Mouse (Mus musculus): ENCODE measurements around the gene Myh7b.
A peak's percentile ranks its signal among the peaks of the same experiment; 100 is the strongest.

The Myh7b gene

DNA sequence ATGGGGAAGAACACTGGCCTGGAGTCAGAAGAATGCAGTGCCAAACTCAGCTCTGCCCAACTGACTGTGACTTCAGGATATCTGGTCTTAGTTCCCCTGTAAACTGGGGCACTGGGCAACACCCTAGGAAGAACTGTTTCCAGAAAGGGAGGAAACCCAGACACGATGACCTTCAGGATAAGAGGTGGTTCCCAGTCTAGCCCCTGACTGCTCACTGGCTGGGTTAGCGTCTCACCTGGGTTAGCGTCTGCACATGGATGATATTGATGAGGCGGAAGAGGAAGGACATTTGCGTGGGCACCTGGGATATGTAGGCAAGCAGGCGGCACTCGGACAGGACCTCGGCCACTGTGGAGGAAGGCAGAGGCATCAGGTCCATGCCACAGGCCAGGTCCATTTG is 24.9 kb downstream of the Myh7b start:
- DNase-seq = no peak

DNA sequence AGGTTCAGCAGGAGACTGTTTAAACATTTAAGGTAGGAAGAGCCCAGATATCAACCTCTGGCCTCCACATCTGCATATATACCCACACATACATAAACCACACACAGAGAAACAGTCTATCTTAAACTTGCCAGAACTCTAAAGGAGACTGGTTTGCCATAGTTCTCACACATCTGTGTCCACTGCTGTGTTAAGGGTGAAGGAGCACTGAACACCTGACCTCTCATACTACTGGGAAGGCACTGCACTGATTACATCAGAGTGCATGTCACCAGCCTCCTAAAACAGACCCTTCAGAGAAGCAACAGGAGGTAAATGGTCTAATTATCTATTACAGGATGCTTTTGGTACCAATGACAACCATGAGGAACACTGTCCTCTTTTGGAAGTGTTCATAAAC is 25.9 kb downstream of the Myh7b start:
- no peak for DNase-seq

DNA sequence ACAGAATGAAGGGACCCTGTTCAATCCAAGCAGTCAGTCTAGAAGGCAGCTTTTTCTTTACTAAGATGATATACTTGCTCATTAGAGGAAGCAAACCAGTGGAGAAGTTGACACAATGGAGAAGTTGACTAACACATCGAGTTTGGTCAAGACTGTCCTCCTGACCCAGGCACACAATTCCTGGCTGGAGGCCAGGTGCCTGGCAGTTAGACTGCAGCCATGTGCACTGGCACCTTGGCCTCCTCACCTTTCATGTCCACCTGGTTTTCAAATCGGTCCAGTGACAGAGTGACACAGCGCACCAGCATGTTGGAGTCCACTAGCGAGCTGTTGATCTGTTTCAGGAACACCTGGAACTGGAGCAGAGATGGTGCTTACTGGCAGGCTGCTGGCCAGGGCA is 26.4 kb downstream of the Myh7b start:
- DNase-seq = no peak

DNA sequence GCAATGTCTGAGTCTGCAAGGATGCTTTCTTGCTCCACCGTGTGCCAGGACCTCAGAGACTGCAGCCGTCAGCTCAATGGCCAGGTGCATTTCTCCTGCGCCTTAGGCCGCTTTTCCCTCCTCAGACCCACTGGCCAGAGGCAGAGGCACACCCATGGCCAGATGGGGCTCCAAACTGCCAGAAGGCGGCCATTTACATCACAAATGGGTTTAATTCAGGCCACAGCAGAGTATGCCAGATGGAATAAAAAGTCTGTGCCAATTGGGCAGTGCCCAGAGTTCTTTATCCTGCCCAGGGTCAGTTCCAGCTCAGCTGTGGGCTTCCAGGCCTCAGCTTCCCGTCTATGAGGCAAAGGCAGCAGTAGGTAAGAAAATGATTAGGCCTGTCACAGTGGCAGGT is 29.6 kb downstream of the Myh7b start:
- DNase-seq = no peak

- DNase-seq = peak in 1 of 2 experiments; percentile 3
These were observed 30.8 kb downstream of the Myh7b start for GRCm38 (mm10) chr2:155641540-155642472.

GRCm38 (mm10) chr2:155645746-155646145 is 34.7 kb downstream of the Myh7b start:
- DNase-seq = no peak

GRCm38 (mm10) chr2:155652618-155653017 is 41.6 kb downstream of the Myh7b start:
- DNase-seq = no peak

DNA sequence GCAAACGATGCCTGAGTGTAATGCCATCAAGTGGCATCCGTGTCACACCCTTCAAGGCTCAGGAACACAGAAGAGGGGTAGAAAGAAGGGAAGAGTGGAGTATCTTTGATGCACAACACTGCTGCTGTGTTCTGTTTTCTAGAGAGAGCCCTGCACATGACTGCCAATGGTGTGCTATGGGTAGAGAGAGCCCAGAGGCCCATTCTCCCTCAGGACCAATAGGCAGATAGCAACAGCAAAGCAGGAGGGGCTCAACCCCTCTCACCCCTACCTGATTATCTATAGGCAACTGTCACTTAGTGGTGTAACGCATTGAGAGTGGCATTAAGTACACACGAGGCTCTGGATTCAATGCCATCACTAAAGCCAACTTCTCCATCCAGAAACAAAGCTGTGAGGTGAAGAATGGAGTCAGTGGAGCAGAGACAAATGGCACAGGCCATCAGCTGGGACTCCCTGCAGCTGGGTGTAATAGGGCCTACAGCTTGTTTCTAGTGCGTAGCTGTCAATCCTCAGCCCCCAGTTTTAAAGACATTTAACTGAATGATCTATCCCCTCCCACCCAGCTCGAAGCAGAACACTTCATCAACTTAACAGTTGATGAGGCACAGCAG is 44.9 kb downstream of the Myh7b start:
- DNase-seq = no peak

DNA sequence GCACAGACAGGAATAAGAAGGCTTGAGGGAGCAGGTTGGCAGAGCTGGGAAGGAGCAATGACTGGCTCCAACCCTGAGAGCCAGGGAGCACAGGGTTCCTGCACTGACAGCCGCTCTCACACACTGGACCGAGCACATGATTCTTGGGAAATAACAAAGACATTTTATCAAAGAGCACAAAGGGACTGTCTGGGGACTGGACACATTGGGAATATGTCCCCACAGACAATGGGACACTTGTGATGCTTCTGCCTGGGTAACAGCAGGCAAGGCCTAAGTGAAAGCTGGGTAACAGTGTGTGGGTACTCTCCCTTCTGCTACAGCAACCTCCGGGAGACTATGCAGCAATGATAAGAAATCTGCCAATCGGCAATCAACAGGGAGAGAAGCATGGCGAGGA is 51.4 kb downstream of the Myh7b start:
- DNase-seq = no peak

DNA sequence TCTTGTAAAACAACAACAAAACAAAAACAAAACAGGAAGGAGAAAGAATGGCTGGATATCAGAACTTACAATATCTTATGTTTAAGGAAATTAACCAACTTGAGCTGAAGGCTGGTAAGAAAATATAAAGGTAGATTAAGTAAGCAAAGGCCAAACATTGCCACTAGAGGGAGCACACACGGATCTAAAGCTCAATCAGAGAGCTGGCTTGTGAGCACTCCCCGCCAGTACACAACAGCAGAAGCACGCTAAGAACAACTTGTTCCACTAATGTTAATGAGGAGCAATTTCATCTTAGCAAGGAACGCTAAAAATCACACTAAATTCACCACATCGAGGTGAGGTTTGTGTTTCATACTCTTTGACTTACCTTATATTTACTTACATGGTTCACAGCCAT is 52.1 kb downstream of the Myh7b start:
- DNase-seq = no peak

DNA sequence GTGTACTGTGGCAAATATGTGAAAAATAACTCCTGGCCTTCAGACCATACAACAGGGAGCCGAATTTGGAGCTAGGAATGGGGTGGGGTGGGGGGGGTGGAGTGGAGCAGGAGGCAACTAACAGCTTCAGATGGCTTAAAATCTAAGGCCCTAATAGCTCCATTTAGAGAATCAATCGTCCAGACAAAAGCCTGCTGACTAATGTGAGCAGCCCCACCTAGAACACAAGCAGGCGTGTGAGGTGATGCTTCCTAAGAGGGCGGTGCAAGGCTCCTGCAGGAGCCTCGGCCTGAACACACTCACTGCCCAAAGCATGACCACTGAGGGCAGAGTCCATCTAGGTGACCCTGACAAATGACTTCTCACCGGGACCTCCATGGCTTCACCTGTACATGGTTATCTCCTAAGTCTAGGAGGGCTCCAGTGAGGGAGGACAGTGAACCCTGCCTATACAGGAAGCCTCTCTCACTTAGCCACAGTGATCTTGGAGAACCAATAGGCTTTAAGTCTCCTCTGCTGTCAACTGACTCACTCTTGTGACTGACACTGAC is 53.0 kb downstream of the Myh7b start:
- no peak for DNase-seq

- no peak for DNase-seq
These were observed 56.9 kb downstream of the Myh7b start for GRCm38 (mm10) chr2:155667881-155668280.

- DNase-seq = no peak
These were observed 57.4 kb downstream of the Myh7b start for GRCm38 (mm10) chr2:155668461-155668860.

DNA sequence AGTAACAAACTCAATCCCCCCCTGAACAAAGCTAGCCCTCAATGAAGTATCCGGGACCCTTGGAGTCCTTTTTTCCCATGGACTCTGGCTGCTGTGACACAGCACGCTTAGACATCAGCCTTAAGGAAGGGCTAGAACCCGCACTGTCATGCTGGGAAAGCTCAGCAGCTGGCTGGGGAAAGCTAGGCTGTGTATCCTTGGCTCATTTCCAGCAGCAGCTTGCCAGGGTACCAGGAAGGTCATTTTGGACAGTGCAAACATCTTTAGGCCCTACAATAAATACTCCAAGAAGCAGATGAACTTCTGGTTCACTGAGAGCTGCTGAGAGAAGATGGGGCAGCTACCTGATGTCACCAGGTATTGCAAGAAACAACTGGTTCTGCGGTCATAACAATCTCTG is 60.2 kb downstream of the Myh7b start:
- no peak for DNase-seq

- DNase-seq = peak; percentile 64 to 73
These were observed 62.5 kb downstream of the Myh7b start for GRCm38 (mm10) chr2:155673546-155673945.

GRCm38 (mm10) chr2:155675118-155675517 is 64.1 kb downstream of the Myh7b start:
- no peak for DNase-seq

- DNase-seq = peak; percentile 29 to 67
These were observed 68.6 kb downstream of the Myh7b start for GRCm38 (mm10) chr2:155679586-155680110.

- DNase-seq = peak in 1 of 2 experiments; percentile 45
These were observed 69.6 kb downstream of the Myh7b start for GRCm38 (mm10) chr2:155680591-155680990.

GRCm38 (mm10) chr2:155681194-155681593 is 70.2 kb downstream of the Myh7b start:
- DNase-seq = no peak

GRCm38 (mm10) chr2:155681874-155682273 is 70.9 kb downstream of the Myh7b start:
- DNase-seq = no peak

GRCm38 (mm10) chr2:155683137-155683536 is 72.1 kb downstream of the Myh7b start:
- DNase-seq = no peak

GRCm38 (mm10) chr2:155683821-155684220 is 72.8 kb downstream of the Myh7b start:
- no peak for DNase-seq
